ENCODE assay signal across 8 mouse cellular contexts in genomic region chr9:44408693-44409092, GRCm38 (mm10). TPM values are rescaled to one million over a fixed set of nuclear protein-coding genes. Genes with fewer than 3 reads are reported as not detected.
DNase-seq lines count a peak whose midpoint lies in the region; ATAC-seq and TF ChIP-seq lines count a peak whose summit lies in the region.
"Not testable (repeated sequence)": the region's sequence is repeated elsewhere in the genome, so short reads cannot be mapped to it uniquely, and the experiment has no call there.

No protein-coding gene starts in this region.

- 74% methylated on average over 9 of the region's 9 CpGs for WGBS in heart, embryonic 10.5 days
- 89% methylated on average over 9 of the region's 9 CpGs for WGBS in hindbrain, embryonic 14.5 days
- WGBS in liver, embryonic 14.5 days (ENCODE audit: insufficient replicate concordance): 52% methylated on average over 9 of the region's 9 CpGs
- WGBS in midbrain, embryonic 12.5 days: 80% methylated on average over 9 of the region's 9 CpGs
- 62% methylated on average over 9 of the region's 9 CpGs for WGBS in small intestine, adult 2 months

- in situ Hi-C loops in ES-E14 (cut with MboI; ENCODE audit: low sequenced_read_pairs in 2 of 2, unreplicated experiment in 2 of 2): not testable (repeated sequence)

- H3K9me3 ChIP-seq in ES-E14 (ENCODE audit: control insufficient read depth, insufficient read depth, low read depth, low read length); heart, embryonic 10.5 days; hindbrain, embryonic 14.5 days (ENCODE audit: control insufficient read depth, low read length); liver, embryonic 14.5 days (ENCODE audit: control insufficient read depth, low read length); midbrain, embryonic 12.5 days: not testable (repeated sequence)

- H3K36me3 ChIP-seq in ES-E14 (ENCODE audit: control insufficient read depth, insufficient read depth, low read length, poor library complexity, severe bottlenecking): peaks cover 42% of the 10 kb centered on the region
- H3K36me3 ChIP-seq in heart, embryonic 10.5 days: peaks cover 69% of the 10 kb centered on the region
- peaks cover 70% of the 10 kb centered on the region for H3K36me3 ChIP-seq in hindbrain, embryonic 14.5 days (replicated peaks; ENCODE audit: control insufficient read depth, insufficient read depth)
- peaks cover 50% of the 10 kb centered on the region for H3K36me3 ChIP-seq in liver, embryonic 14.5 days (replicated peaks; ENCODE audit: control insufficient read depth, insufficient read depth, low read depth)
- H3K36me3 ChIP-seq in midbrain, embryonic 12.5 days: peaks cover 68% of the 10 kb centered on the region
- H3K36me3 ChIP-seq in small intestine, adult 2 months (ENCODE audit: control insufficient read depth, insufficient read depth, low read length): peaks cover 53% of the 10 kb centered on the region

- not testable (repeated sequence) for TF ChIP-seq EP300 in liver, embryonic 14.5 days (IDR thresholded peaks at IDR 0.05; ENCODE audit: low read depth)

- not testable (repeated sequence) for DNase-seq in ES-E14 (ENCODE audit: low read depth, low spot score); heart, embryonic 10.5 days (ENCODE audit: low spot score); hindbrain, embryonic 14.5 days (ENCODE audit: low spot score); layer of hippocampus, adult 2 months (ENCODE audit: low spot score in 2 of 2); liver, embryonic 14.5 days (ENCODE audit: low read depth in 3 of 3, low spot score in 3 of 3)

- peak overlapping the region; percentile 84 to 95 for H3K4me3 ChIP-seq in ES-E14 (ENCODE audit: insufficient read depth in 1 of 2, low read depth in 1 of 2, low read length in 2 of 2, poor library complexity in 1 of 2, severe bottlenecking in 1 of 2)
- peak overlapping the region; percentile 96 for H3K4me3 ChIP-seq in embryonic fibroblast, embryonic 13.5 days (ENCODE audit: insufficient read depth, low read length)
- H3K4me3 ChIP-seq in heart, embryonic 10.5 days: peak overlapping the region; percentile 79
- H3K4me3 ChIP-seq in hindbrain, embryonic 14.5 days (replicated peaks; ENCODE audit: low read length): peak overlapping the region; percentile 73
- H3K4me3 ChIP-seq in layer of hippocampus, adult 2 months: peak overlapping the region; percentile 85
- peak overlapping the region; percentile 72 to 98 for H3K4me3 ChIP-seq in liver, embryonic 14.5 days (ENCODE audit: insufficient read depth in 1 of 2, low read depth in 2 of 2, low read length in 2 of 2)
- peak overlapping the region; percentile 81 for H3K4me3 ChIP-seq in midbrain, embryonic 12.5 days
- peak overlapping the region; percentile 51; the same call in 1 of the 2 replicates for H3K4me3 ChIP-seq in small intestine, adult 2 months (ENCODE audit: low read depth, low read length)

- not testable (repeated sequence) for H3K27me3 ChIP-seq in heart, embryonic 10.5 days (ENCODE audit: insufficient read depth, poor library complexity, severe bottlenecking); hindbrain, embryonic 14.5 days (ENCODE audit: control insufficient read depth, insufficient read depth, low read length); liver, embryonic 14.5 days (ENCODE audit: control insufficient read depth, insufficient read depth, low read length); midbrain, embryonic 12.5 days; small intestine, adult 2 months (ENCODE audit: control insufficient read depth, insufficient read depth, low read length)

- not testable (repeated sequence) for TF ChIP-seq CTCF in embryonic fibroblast, embryonic 13.5 days (IDR thresholded peaks at IDR 0.05; ENCODE audit: borderline replicate concordance, insufficient read depth, low read length); layer of hippocampus, adult 2 months (conservative IDR thresholded peaks at IDR 0.05); liver, embryonic 14.5 days (IDR thresholded peaks at IDR 0.05; ENCODE audit: low read depth); small intestine, adult 2 months (IDR thresholded peaks at IDR 0.05; ENCODE audit: extremely low read depth, insufficient read length, insufficient replicate concordance, low read depth, low read length)

- H3K9ac ChIP-seq in ES-E14 (ENCODE audit: insufficient read depth, low read depth, low read length, poor library complexity, severe bottlenecking): peak overlapping the region; percentile 98; the same call in 1 of the 2 replicates
- H3K9ac ChIP-seq in hindbrain, embryonic 14.5 days: not testable (repeated sequence)
- H3K9ac ChIP-seq in liver, embryonic 14.5 days (replicated peaks): peak overlapping the region; percentile 79
- peak overlapping the region; percentile 81 for H3K9ac ChIP-seq in midbrain, embryonic 12.5 days (replicated peaks)

- not testable (repeated sequence) for H3K27ac ChIP-seq in ES-E14 (ENCODE audit: insufficient read depth, low read depth, low read length, poor library complexity, severe bottlenecking); embryonic fibroblast, embryonic 13.5 days (ENCODE audit: insufficient read depth, low read length); hindbrain, embryonic 14.5 days; layer of hippocampus, adult 2 months; midbrain, embryonic 12.5 days (replicated peaks); small intestine, adult 2 months (ENCODE audit: insufficient read depth, low read depth, low read length)
- 0 out of 2 replicates have a peak overlapping the region, but pooled peaks have one; percentile 92 for H3K27ac ChIP-seq in heart, embryonic 10.5 days
- peak overlapping the region; percentile 22; the same call in 1 of the 2 replicates for H3K27ac ChIP-seq in liver, embryonic 14.5 days

- not testable (repeated sequence) for ATAC-seq in hindbrain, embryonic 14.5 days (ENCODE audit: low FRiP score); liver, embryonic 14.5 days (ENCODE audit: insufficient read depth); midbrain, embryonic 12.5 days (ENCODE audit: low FRiP score, low read depth)

- not testable (repeated sequence) for TF ChIP-seq POLR2A in embryonic fibroblast, embryonic 13.5 days (IDR thresholded peaks at IDR 0.05; ENCODE audit: low read depth, low read length); small intestine, adult 2 months (IDR thresholded peaks at IDR 0.05; ENCODE audit: low read depth, low read length)

- not testable (repeated sequence) for H3K4me1 ChIP-seq in ES-E14 (ENCODE audit: control insufficient read depth in 2 of 2, insufficient read depth in 2 of 2, low read length in 2 of 2, poor library complexity in 1 of 2); embryonic fibroblast, embryonic 13.5 days (ENCODE audit: control insufficient read depth, insufficient read depth, low read length); heart, embryonic 10.5 days; small intestine, adult 2 months (ENCODE audit: control insufficient read depth, insufficient read depth, insufficient read length, low read length)
- H3K4me1 ChIP-seq in hindbrain, embryonic 14.5 days (replicated peaks; ENCODE audit: control insufficient read depth, insufficient read depth, low read length): peaks cover 18% of the 10 kb centered on the region
- peaks cover 10 to 34% of the 10 kb centered on the region in 2 experiments for H3K4me1 ChIP-seq in liver, embryonic 14.5 days (replicated peaks; ENCODE audit: control insufficient read depth in 2 of 2, insufficient read depth in 2 of 2, low read length in 1 of 2)
- H3K4me1 ChIP-seq in midbrain, embryonic 12.5 days: peaks cover 20% of the 10 kb centered on the region

- H3K4me2 ChIP-seq in hindbrain, embryonic 14.5 days (replicated peaks): peak overlapping the region; percentile 79
- H3K4me2 ChIP-seq in liver, embryonic 14.5 days (ENCODE audit: low read depth): peak overlapping the region; percentile 95
- H3K4me2 ChIP-seq in midbrain, embryonic 12.5 days (replicated peaks): peak overlapping the region; percentile 80

RNA-seq across cellular contexts. Expression of gene Trappc4, which starts 1.3 kb away (rescaled TPM):
- total RNA-seq in ES-E14 (2012; rRNA removed): 88.2 and 95.1 TPM in 2 replicates
- polyA plus RNA-seq in embryonic fibroblast, embryonic 13.5 days (2011; ENCODE audit: insufficient read length, low read depth, missing spikeins): 104 and 112 TPM in 2 replicates
- polyA plus RNA-seq in heart, embryonic 10.5 days (2016; fragmentation: Nextera tagmentation; extraction: Ambion mirVana): 104 and 117 TPM in 2 replicates
- polyA plus RNA-seq in hindbrain, embryonic 14.5 days (2014; fragmentation: Nextera tagmentation; extraction: Ambion mirVana): 289 and 299 TPM in 2 replicates
- total RNA-seq in layer of hippocampus, adult 2 months (2021): 10 to 100 TPM; 63.9 to 75.2 TPM
- polyA plus RNA-seq in liver, embryonic 14.5 days (2012; rRNA removed): 24.2 and 26.6 TPM in 2 replicates
- polyA plus RNA-seq in liver, embryonic 14.5 days (2014; fragmentation: Nextera tagmentation; extraction: Ambion mirVana): 44.4 and 52.9 TPM in 2 replicates
- polyA plus RNA-seq in midbrain, embryonic 12.5 days (2016; fragmentation: Nextera tagmentation; extraction: Ambion mirVana): 269 and 272 TPM in 2 replicates
- 20.0 and 36.5 TPM in 2 replicates for polyA plus RNA-seq in small intestine, adult 2 months (2012; rRNA removed)

RNA-seq across cellular contexts. Expression of gene Rps25, which starts 1.8 kb away (rescaled TPM):
- 1,792 and 2,115 TPM in 2 replicates for total RNA-seq in ES-E14 (2012; rRNA removed)
- polyA plus RNA-seq in embryonic fibroblast, embryonic 13.5 days (2011; ENCODE audit: insufficient read length, low read depth, missing spikeins): 2,978 and 3,912 TPM in 2 replicates
- polyA plus RNA-seq in heart, embryonic 10.5 days (2016; fragmentation: Nextera tagmentation; extraction: Ambion mirVana): 1,461 and 1,463 TPM in 2 replicates
- polyA plus RNA-seq in hindbrain, embryonic 14.5 days (2014; fragmentation: Nextera tagmentation; extraction: Ambion mirVana): 1,177 and 1,438 TPM in 2 replicates
- total RNA-seq in layer of hippocampus, adult 2 months (2021): 100 to 1,000 TPM; 710 to 726 TPM
- 350 and 717 TPM in 2 replicates for polyA plus RNA-seq in liver, embryonic 14.5 days (2012; rRNA removed)
- polyA plus RNA-seq in liver, embryonic 14.5 days (2014; fragmentation: Nextera tagmentation; extraction: Ambion mirVana): 1,544 and 1,614 TPM in 2 replicates
- polyA plus RNA-seq in midbrain, embryonic 12.5 days (2016; fragmentation: Nextera tagmentation; extraction: Ambion mirVana): 1,381 and 1,435 TPM in 2 replicates
- 40.0 and 48.3 TPM in 2 replicates for polyA plus RNA-seq in small intestine, adult 2 months (2012; rRNA removed)

RNA-seq across cellular contexts. Expression of gene Ccdc84, which starts 9.7 kb away (rescaled TPM):
- 38.3 and 57.0 TPM in 2 replicates for total RNA-seq in ES-E14 (2012; rRNA removed)
- polyA plus RNA-seq in embryonic fibroblast, embryonic 13.5 days (2011; ENCODE audit: insufficient read length, low read depth, missing spikeins): 10.2 and 13.4 TPM in 2 replicates
- polyA plus RNA-seq in heart, embryonic 10.5 days (2016; fragmentation: Nextera tagmentation; extraction: Ambion mirVana): 21.9 and 28.0 TPM in 2 replicates
- polyA plus RNA-seq in hindbrain, embryonic 14.5 days (2014; fragmentation: Nextera tagmentation; extraction: Ambion mirVana): 23.3 and 28.2 TPM in 2 replicates
- total RNA-seq in layer of hippocampus, adult 2 months (2021): 10 to 100 TPM; 21.5 to 25.7 TPM
- polyA plus RNA-seq in liver, embryonic 14.5 days (2012; rRNA removed): 15.3 and 16.3 TPM in 2 replicates
- polyA plus RNA-seq in liver, embryonic 14.5 days (2014; fragmentation: Nextera tagmentation; extraction: Ambion mirVana): 10.0 TPM in 2 replicates
- polyA plus RNA-seq in midbrain, embryonic 12.5 days (2016; fragmentation: Nextera tagmentation; extraction: Ambion mirVana): 31.9 and 33.2 TPM in 2 replicates
- 17.8 and 21.3 TPM in 2 replicates for polyA plus RNA-seq in small intestine, adult 2 months (2012; rRNA removed)

RNA-seq across cellular contexts. Expression of gene Slc37a4, which starts 12.0 kb away (rescaled TPM):
- total RNA-seq in ES-E14 (2012; rRNA removed): 9.8 and 10.0 TPM in 2 replicates
- polyA plus RNA-seq in embryonic fibroblast, embryonic 13.5 days (2011; ENCODE audit: insufficient read length, low read depth, missing spikeins): 7.0 and 7.7 TPM in 2 replicates
- 25.3 and 33.4 TPM in 2 replicates for polyA plus RNA-seq in heart, embryonic 10.5 days (2016; fragmentation: Nextera tagmentation; extraction: Ambion mirVana)
- polyA plus RNA-seq in hindbrain, embryonic 14.5 days (2014; fragmentation: Nextera tagmentation; extraction: Ambion mirVana): 65.2 and 65.8 TPM in 2 replicates
- total RNA-seq in layer of hippocampus, adult 2 months (2021): 10 to 100 TPM; 29.5 to 30.2 TPM
- polyA plus RNA-seq in liver, embryonic 14.5 days (2012; rRNA removed): 15.9 and 16.7 TPM in 2 replicates
- polyA plus RNA-seq in liver, embryonic 14.5 days (2014; fragmentation: Nextera tagmentation; extraction: Ambion mirVana): 26.6 and 29.7 TPM in 2 replicates
- 24.9 and 29.3 TPM in 2 replicates for polyA plus RNA-seq in midbrain, embryonic 12.5 days (2016; fragmentation: Nextera tagmentation; extraction: Ambion mirVana)
- polyA plus RNA-seq in small intestine, adult 2 months (2012; rRNA removed): 27.1 and 54.9 TPM in 2 replicates

RNA-seq across cellular contexts. Expression of gene Hyou1, which starts 29.4 kb away (rescaled TPM):
- total RNA-seq in ES-E14 (2012; rRNA removed): 246 and 320 TPM in 2 replicates
- 88.7 and 101 TPM in 2 replicates for polyA plus RNA-seq in embryonic fibroblast, embryonic 13.5 days (2011; ENCODE audit: insufficient read length, low read depth, missing spikeins)
- polyA plus RNA-seq in heart, embryonic 10.5 days (2016; fragmentation: Nextera tagmentation; extraction: Ambion mirVana): 23.4 and 25.0 TPM in 2 replicates
- polyA plus RNA-seq in hindbrain, embryonic 14.5 days (2014; fragmentation: Nextera tagmentation; extraction: Ambion mirVana): 25.0 and 27.8 TPM in 2 replicates
- 100 to 1,000 TPM; 113 to 127 TPM for total RNA-seq in layer of hippocampus, adult 2 months (2021)
- 12.5 and 16.5 TPM in 2 replicates for polyA plus RNA-seq in liver, embryonic 14.5 days (2012; rRNA removed)
- 12.5 and 12.8 TPM in 2 replicates for polyA plus RNA-seq in liver, embryonic 14.5 days (2014; fragmentation: Nextera tagmentation; extraction: Ambion mirVana)
- 36.2 and 39.4 TPM in 2 replicates for polyA plus RNA-seq in midbrain, embryonic 12.5 days (2016; fragmentation: Nextera tagmentation; extraction: Ambion mirVana)
- polyA plus RNA-seq in small intestine, adult 2 months (2012; rRNA removed): 34.3 and 38.3 TPM in 2 replicates
